Mouse (Mus musculus) heart, embryonic 15.5 days (tissue): ENCODE data around the gene Cttnbp2. TPM values are rescaled to one million over a fixed set of nuclear protein-coding genes. Genes with fewer than 3 reads are reported as not detected.

Source experiments
- ATAC-seq: fragments of 200-750 bp; cut with Nextera tagmentation; replicated peaks from 2 replicates; pipeline ENCODE4 v1.8.0; 2017; ENCODE audit warnings: low read depth, moderate TSS enrichment; ENCODE audit not compliant: insufficient number of reproducible peaks, insufficient read depth, low FRiP score
- H3K27ac ChIP-seq: fragments of 300-500 bp; sonication (generic); 2 replicates; pipeline ENCODE4 v1.5.1; 2015; ENCODE audit warnings: mild to moderate bottlenecking, inconsistent platforms
- H3K27me3 ChIP-seq: fragments of 300-500 bp; sonication (generic); 2 replicates; pipeline ENCODE4 v1.6.1; 2015; ENCODE audit warnings: inconsistent platforms
- H3K36me3 ChIP-seq: fragments of 300-500 bp; sonication (generic); 2 replicates; pipeline ENCODE4 v1.6.1; 2015; ENCODE audit warnings: mild to moderate bottlenecking, inconsistent platforms
- H3K4me1 ChIP-seq: fragments of 300-500 bp; sonication (generic); replicated peaks from 2 replicates; pipeline ENCODE4 v1.6.1; 2015; ENCODE audit warnings: inconsistent platforms
- H3K4me2 ChIP-seq: fragments of 300-500 bp; sonication (generic); 2 replicates; pipeline ENCODE4 v1.6.1; 2015; ENCODE audit warnings: inconsistent platforms, mild to moderate bottlenecking, moderate library complexity
- H3K4me3 ChIP-seq: fragments of 300-500 bp; sonication (generic); 2 replicates; pipeline ENCODE4 v1.5.1; 2015; ENCODE audit warnings: mild to moderate bottlenecking, inconsistent platforms
- H3K9ac ChIP-seq: fragments of 300-500 bp; sonication (generic); 2 replicates; pipeline ENCODE4 v1.6.1; 2015; ENCODE audit warnings: mild to moderate bottlenecking, inconsistent platforms
- H3K9me3 ChIP-seq: fragments of 300-500 bp; sonication (generic); replicated peaks from 2 replicates; pipeline ENCODE4 v1.6.1; 2016; ENCODE audit warnings: inconsistent platforms
- WGBS: fragments of 180-500 bp; shearing (Covaris S2); methylation state at CpG from one replicate; pipeline ENCODE4 v1.1.7; 2015; ENCODE audit warnings: mixed read lengths; 5-methylcytosine and 5-hydroxymethylcytosine counted together
- polyA plus RNA-seq: library from polyadenylated mRNA; unstranded; fragments of >200 nt; fragmentation: Nextera tagmentation; extraction: Ambion mirVana; gene quantifications from 2 replicates; pipeline ENCODE4 v1.2.1, GENCODE M21; 2015

Gene Cttnbp2
- polyA plus RNA-seq, 1 experiment from 2014 or later, result 6.0 TPM

- H3K4me2 ChIP-seq, result no peak overlapping the region
- no peak overlapping the region for H3K4me3 ChIP-seq
- no peaks in the 10 kb centered on the region for H3K27me3 ChIP-seq
- ATAC-seq, result no peak
- 0 out of 2 replicates have a peak, but pooled peaks cover 2% of the 10 kb centered on the region for H3K4me1 ChIP-seq
- H3K9me3 ChIP-seq, result no peaks in the 10 kb centered on the region
- H3K36me3 ChIP-seq, result no peaks in the 10 kb centered on the region
- 38% methylated on average over 5 of the region's 5 CpGs for WGBS
- no peak overlapping the region for H3K9ac ChIP-seq
- no peak overlapping the region for H3K27ac ChIP-seq
These were observed 14.8 kb downstream of the Cttnbp2 start for GRCm38 (mm10) chr6:18499833-18500232.

- H3K27me3 ChIP-seq, result no peaks in the 10 kb centered on the region
- no peaks in the 10 kb centered on the region for H3K36me3 ChIP-seq
These were observed 21.7 kb downstream of the Cttnbp2 start for GRCm38 (mm10) chr6:18492977-18493376.

GRCm38 (mm10) chr6:18492248-18492901 lies 22.3 kb downstream of the Cttnbp2 start:
- 77% methylated on average over 6 of the region's 6 CpGs for WGBS
- Histone ChIP-seq H3K36me3 (no peaks in the 10 kb centered on the region), H3K4me2 (no peak overlapping the region), H3K9ac (no peak overlapping the region), H3K4me1 (no peaks in the 10 kb centered on the region), H3K27me3 (no peaks in the 10 kb centered on the region), H3K9me3 (no peaks in the 10 kb centered on the region), H3K27ac (no peak overlapping the region), H3K4me3 (no peak overlapping the region)
- no peak for ATAC-seq

More at GRCm38 (mm10) chr6:18492977-18493376, 21.7 kb downstream of the Cttnbp2 start:
- no peak overlapping the region for H3K9ac ChIP-seq
- 80% methylated on average over 1 of the region's 1 CpGs for WGBS
- no peak for ATAC-seq
- H3K4me3 ChIP-seq, result no peak overlapping the region
- no peaks in the 10 kb centered on the region for H3K9me3 ChIP-seq
- H3K4me2 ChIP-seq, result no peak overlapping the region
- H3K27ac ChIP-seq, result no peak overlapping the region
- H3K4me1 ChIP-seq, result no peaks in the 10 kb centered on the region

- no peak overlapping the region for H3K4me3 ChIP-seq
- no peak overlapping the region for H3K27ac ChIP-seq
- H3K4me2 ChIP-seq, result no peak overlapping the region
- ATAC-seq, result no peak
- no peak overlapping the region for H3K9ac ChIP-seq
- H3K9me3 ChIP-seq, result no peaks in the 10 kb centered on the region
- H3K4me1 ChIP-seq, result 0 out of 2 replicates have a peak, but pooled peaks cover 2% of the 10 kb centered on the region
- no peaks in the 10 kb centered on the region for H3K36me3 ChIP-seq
- H3K27me3 ChIP-seq, result no peaks in the 10 kb centered on the region
These were observed 29.6 kb downstream of the Cttnbp2 start for GRCm38 (mm10) chr6:18485087-18485486.

GRCm38 (mm10) chr6:18484061-18484460 lies 30.6 kb downstream of the Cttnbp2 start:
- 77% methylated on average over 5 of the region's 5 CpGs for WGBS
- Histone ChIP-seq H3K4me1 (0 out of 2 replicates have a peak, but pooled peaks cover 2% of the 10 kb centered on the region), H3K27me3 (no peaks in the 10 kb centered on the region), H3K9ac (no peak overlapping the region), H3K4me2 (no peak overlapping the region), H3K4me3 (no peak overlapping the region), H3K36me3 (no peaks in the 10 kb centered on the region), H3K27ac (no peak overlapping the region), H3K9me3 (no peaks in the 10 kb centered on the region)
- ATAC-seq, result no peak

- Histone ChIP-seq H3K36me3 (no peaks in the 10 kb centered on the region), H3K9me3 (no peaks in the 10 kb centered on the region), H3K4me3 (no peak overlapping the region), H3K27me3 (no peaks in the 10 kb centered on the region), H3K27ac (no peak overlapping the region), H3K4me2 (no peak overlapping the region), H3K4me1 (0 out of 2 replicates have a peak, but pooled peaks cover 5% of the 10 kb centered on the region), H3K9ac (no peak overlapping the region)
- ATAC-seq, result no peak
These were observed 32.1 kb downstream of the Cttnbp2 start for GRCm38 (mm10) chr6:18482546-18482945.

GRCm38 (mm10) chr6:18481781-18482180 lies 32.9 kb downstream of the Cttnbp2 start:
- 69% methylated on average over 3 of the region's 3 CpGs for WGBS
- no peak for ATAC-seq
- no peak overlapping the region for H3K4me2 ChIP-seq

GRCm38 (mm10) chr6:18477313-18477930 lies 37.2 kb downstream of the Cttnbp2 start:
- no peak for ATAC-seq
- WGBS, result 85% methylated on average over 1 of the region's 1 CpGs
- H3K4me2 ChIP-seq, result no peak overlapping the region

More at GRCm38 (mm10) chr6:18481781-18482180, 32.9 kb downstream of the Cttnbp2 start:
- 0 out of 2 replicates have a peak, but pooled peaks cover 5% of the 10 kb centered on the region for H3K4me1 ChIP-seq
- H3K27ac ChIP-seq, result no peak overlapping the region
- H3K4me3 ChIP-seq, result no peak overlapping the region
- H3K36me3 ChIP-seq, result no peaks in the 10 kb centered on the region
- no peak overlapping the region for H3K9ac ChIP-seq
- no peaks in the 10 kb centered on the region for H3K27me3 ChIP-seq
- no peaks in the 10 kb centered on the region for H3K9me3 ChIP-seq

GRCm38 (mm10) chr6:18474983-18475382 lies 39.7 kb downstream of the Cttnbp2 start:
- ATAC-seq, result no peak
- Histone ChIP-seq H3K27ac (no peak overlapping the region), H3K9ac (no peak overlapping the region), H3K4me2 (no peak overlapping the region), H3K27me3 (no peaks in the 10 kb centered on the region), H3K4me3 (no peak overlapping the region), H3K4me1 (0 out of 2 replicates have a peak, but pooled peaks cover 3% of the 10 kb centered on the region), H3K9me3 (no peaks in the 10 kb centered on the region), H3K36me3 (no peaks in the 10 kb centered on the region)
- 74% methylated on average over 2 of the region's 2 CpGs for WGBS

More at GRCm38 (mm10) chr6:18477313-18477930, 37.2 kb downstream of the Cttnbp2 start:
- no peaks in the 10 kb centered on the region for H3K36me3 ChIP-seq
- 0 out of 2 replicates have a peak, but pooled peaks cover 3% of the 10 kb centered on the region for H3K4me1 ChIP-seq
- H3K9ac ChIP-seq, result no peak overlapping the region
- no peak overlapping the region for H3K27ac ChIP-seq
- no peak overlapping the region for H3K4me3 ChIP-seq
- no peaks in the 10 kb centered on the region for H3K9me3 ChIP-seq
- H3K27me3 ChIP-seq, result no peaks in the 10 kb centered on the region

- no peak overlapping the region for H3K9ac ChIP-seq
- H3K4me1 ChIP-seq, result 0 out of 2 replicates have a peak, but pooled peaks cover 3% of the 10 kb centered on the region
- no peaks in the 10 kb centered on the region for H3K36me3 ChIP-seq
- H3K4me3 ChIP-seq, result no peak overlapping the region
- no peak overlapping the region for H3K27ac ChIP-seq
- 52% methylated on average over 1 of the region's 1 CpGs for WGBS
- ATAC-seq, result no peak
- no peak overlapping the region for H3K4me2 ChIP-seq
- H3K9me3 ChIP-seq, result no peaks in the 10 kb centered on the region
- no peaks in the 10 kb centered on the region for H3K27me3 ChIP-seq
These were observed 40.1 kb downstream of the Cttnbp2 start for GRCm38 (mm10) chr6:18474541-18474940.

- WGBS, result 54% methylated on average over 2 of the region's 2 CpGs
- Histone ChIP-seq H3K4me1 (no peaks in the 10 kb centered on the region), H3K4me2 (no peak overlapping the region), H3K36me3 (no peaks in the 10 kb centered on the region), H3K9me3 (no peaks in the 10 kb centered on the region), H3K27me3 (no peaks in the 10 kb centered on the region), H3K9ac (no peak overlapping the region), H3K27ac (no peak overlapping the region), H3K4me3 (no peak overlapping the region)
- ATAC-seq, result no peak
These were observed 45.4 kb downstream of the Cttnbp2 start for GRCm38 (mm10) chr6:18469206-18469605.

- no peak overlapping the region for H3K9ac ChIP-seq
- no peaks in the 10 kb centered on the region for H3K36me3 ChIP-seq
- H3K27me3 ChIP-seq, result no peaks in the 10 kb centered on the region
- no peak overlapping the region for H3K4me2 ChIP-seq
- H3K9me3 ChIP-seq, result no peaks in the 10 kb centered on the region
- WGBS, result 39% methylated on average over 2 of the region's 2 CpGs
- H3K27ac ChIP-seq, result no peak overlapping the region
- no peaks in the 10 kb centered on the region for H3K4me1 ChIP-seq
- no peak for ATAC-seq
- H3K4me3 ChIP-seq, result no peak overlapping the region
These were observed 46.9 kb downstream of the Cttnbp2 start for GRCm38 (mm10) chr6:18467777-18468176.
